Mouse (Mus musculus) liver, embryonic 12.5 days (tissue): ENCODE data around the gene Col9a3. TPM values are rescaled to one million over a fixed set of nuclear protein-coding genes. Genes with fewer than 3 reads are reported as not detected.

Experiments used
- ATAC-seq: fragments of 200-750 bp; cut with Nextera tagmentation; 2 replicates; pipeline ENCODE4 v1.8.0; 2017; ENCODE audit warnings: moderate number of reproducible peaks, mild to moderate bottlenecking, moderate library complexity
- H3K27ac ChIP-seq: fragments of 300-500 bp; sonication (generic); 2 replicates; pipeline ENCODE4 v1.5.1; 2016; ENCODE audit warnings: mild to moderate bottlenecking
- H3K27me3 ChIP-seq: fragments of 300-500 bp; sonication (generic); replicated peaks from 2 replicates; pipeline ENCODE4 v1.6.1; 2016; ENCODE audit warnings: mild to moderate bottlenecking, moderate library complexity
- H3K36me3 ChIP-seq: fragments of 300-500 bp; sonication (generic); 2 replicates; pipeline ENCODE4 v1.6.1; 2016; ENCODE audit warnings: mild to moderate bottlenecking, moderate library complexity
- H3K4me1 ChIP-seq: fragments of 300-500 bp; sonication (generic); 2 replicates; pipeline ENCODE4 v1.6.1; 2016
- H3K4me2 ChIP-seq: fragments of 300-500 bp; sonication (generic); 2 replicates; pipeline ENCODE4 v1.6.1; 2016; ENCODE audit warnings: mild to moderate bottlenecking, moderate library complexity
- H3K4me3 ChIP-seq: fragments of 300-500 bp; sonication (generic); 2 replicates; pipeline ENCODE4 v1.5.1; 2016; ENCODE audit warnings: mild to moderate bottlenecking, moderate library complexity
- H3K9ac ChIP-seq: fragments of 300-500 bp; sonication (generic); 2 replicates; pipeline ENCODE4 v1.6.1; 2016; ENCODE audit warnings: mild to moderate bottlenecking, moderate library complexity
- H3K9me3 ChIP-seq: fragments of 300-500 bp; sonication (generic); replicated peaks from 2 replicates; pipeline ENCODE4 v1.6.1; 2016; ENCODE audit warnings: mild to moderate bottlenecking, moderate library complexity
- WGBS: fragments of 180-500 bp; shearing (Covaris S2); methylation state at CpG from one replicate; pipeline ENCODE4 v1.1.7; 2016; ENCODE audit not compliant: insufficient replicate concordance; 5-methylcytosine and 5-hydroxymethylcytosine counted together
- polyA plus RNA-seq: library from polyadenylated mRNA; unstranded; fragments of >200 nt; fragmentation: Nextera tagmentation; extraction: Ambion mirVana; gene quantifications from 2 replicates; pipeline ENCODE4 v1.2.1, GENCODE M21; 2016

Col9a3 gene
- polyA plus RNA-seq, 1 experiment from 2014 or later, result 2.9 TPM

DNA sequence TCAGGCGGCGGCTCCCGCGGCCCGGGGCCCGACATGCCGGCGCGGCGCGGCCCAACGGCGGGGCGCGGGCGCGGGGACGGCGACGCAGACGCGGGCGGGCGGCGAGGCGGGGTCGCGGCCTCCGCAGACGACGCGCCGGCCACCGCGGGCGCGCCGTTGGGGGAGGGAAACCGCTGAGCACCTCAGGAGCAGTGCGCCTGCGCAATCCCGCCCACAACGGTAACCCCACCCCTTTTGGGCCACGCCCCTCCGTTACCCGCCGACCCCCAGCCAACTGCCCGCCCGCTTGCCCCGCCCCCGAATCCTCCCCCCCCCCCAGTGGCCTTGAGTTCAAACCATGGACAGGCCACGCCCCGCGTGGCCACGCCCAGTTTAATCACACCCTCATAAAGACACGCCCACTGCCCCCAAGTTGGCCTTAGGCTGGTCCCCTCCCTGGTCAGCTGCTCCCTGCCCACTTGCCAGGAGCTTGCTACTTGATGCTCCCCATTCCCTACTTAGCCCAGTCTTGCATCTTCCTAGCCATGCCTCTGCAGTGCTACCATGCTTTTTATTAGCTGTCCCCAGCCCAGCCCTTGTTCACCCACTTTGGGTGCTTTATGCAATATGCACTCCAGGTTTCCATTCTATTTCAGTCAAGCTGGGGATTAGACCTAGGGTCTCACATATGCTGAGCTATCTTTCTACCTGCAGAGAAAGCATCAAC is 45.1 kb downstream of the Col9a3 start, which contains the start of gene Tcfl5:
Gene Tcfl5, minus strand, starts transcription at position 154 of the 706 bp plus-strand sequence.
- ATAC-seq, result no peak
- H3K27ac ChIP-seq, result no peak within 1 kb of the TSS
- peak within 1 kb of the TSS; percentile 51 for H3K4me2 ChIP-seq
- H3K27me3 ChIP-seq, result peaks cover 67% of the 10 kb centered on the region
- H3K9ac ChIP-seq, result no peak within 1 kb of the TSS
- 9% methylated on average over 40 of the region's 56 CpGs for WGBS
- no peaks in the 10 kb centered on the region for H3K36me3 ChIP-seq
- H3K9me3 ChIP-seq, result peaks cover 9% of the 10 kb centered on the region
- H3K4me1 ChIP-seq, result no peaks in the 10 kb centered on the region
- H3K4me3 ChIP-seq, result peak within 1 kb of the TSS; percentile 35

DNA sequence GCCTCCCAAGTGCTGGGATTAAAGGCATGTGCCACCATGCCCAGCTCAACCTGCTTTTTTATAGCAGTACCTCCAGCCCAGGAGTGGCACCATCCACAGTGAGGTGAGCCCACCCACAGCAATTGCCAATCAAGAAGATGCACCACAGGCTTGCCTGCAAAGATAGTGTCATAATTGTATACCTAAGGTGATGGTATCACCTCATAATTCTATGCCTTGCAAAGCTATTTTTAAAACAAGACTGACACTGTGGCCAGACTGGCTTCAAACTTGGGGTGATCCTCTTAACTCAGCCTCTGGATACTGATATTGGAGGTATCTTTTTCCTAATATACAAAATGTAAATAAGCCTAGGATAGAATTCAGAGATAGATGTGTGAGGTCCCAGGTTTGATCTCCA is 46.0 kb downstream of the Col9a3 start:
- Histone ChIP-seq H3K9me3 (peaks cover 9% of the 10 kb centered on the region), H3K4me2 (no peak overlapping the region), H3K27me3 (peaks cover 64% of the 10 kb centered on the region), H3K4me3 (no peak overlapping the region), H3K9ac (no peak overlapping the region), H3K27ac (no peak overlapping the region), H3K36me3 (no peaks in the 10 kb centered on the region), H3K4me1 (no peaks in the 10 kb centered on the region)
- ATAC-seq, result no peak

DNA sequence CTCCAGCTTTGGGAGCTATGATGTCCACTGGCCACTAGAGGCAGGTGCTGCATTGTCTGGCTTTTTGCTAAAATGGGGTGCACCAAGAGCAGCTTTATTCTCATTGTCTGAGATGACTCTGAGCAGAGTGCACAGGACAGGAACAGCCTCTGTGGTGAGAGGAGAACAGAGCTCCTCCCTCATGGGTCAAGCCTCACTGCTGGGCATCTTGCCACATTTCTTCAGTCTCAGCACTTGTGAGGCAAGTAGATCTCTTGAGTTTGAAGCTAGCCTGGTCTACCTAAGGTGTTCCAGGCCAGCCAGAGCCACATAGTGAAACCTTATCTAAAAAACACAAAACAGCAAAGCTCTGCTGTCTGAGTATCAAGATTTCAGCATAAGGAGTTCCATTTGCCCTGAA is 49.3 kb downstream of the Col9a3 start:
- H3K9ac ChIP-seq, result no peak overlapping the region
- H3K4me2 ChIP-seq, result no peak overlapping the region
- ATAC-seq, result no peak
- H3K27ac ChIP-seq, result no peak overlapping the region
- H3K4me3 ChIP-seq, result no peak overlapping the region
- H3K27me3 ChIP-seq, result peaks cover 35% of the 10 kb centered on the region
- H3K4me1 ChIP-seq, result no peaks in the 10 kb centered on the region
- peaks cover 9% of the 10 kb centered on the region for H3K9me3 ChIP-seq
- H3K36me3 ChIP-seq, result no peaks in the 10 kb centered on the region

DNA sequence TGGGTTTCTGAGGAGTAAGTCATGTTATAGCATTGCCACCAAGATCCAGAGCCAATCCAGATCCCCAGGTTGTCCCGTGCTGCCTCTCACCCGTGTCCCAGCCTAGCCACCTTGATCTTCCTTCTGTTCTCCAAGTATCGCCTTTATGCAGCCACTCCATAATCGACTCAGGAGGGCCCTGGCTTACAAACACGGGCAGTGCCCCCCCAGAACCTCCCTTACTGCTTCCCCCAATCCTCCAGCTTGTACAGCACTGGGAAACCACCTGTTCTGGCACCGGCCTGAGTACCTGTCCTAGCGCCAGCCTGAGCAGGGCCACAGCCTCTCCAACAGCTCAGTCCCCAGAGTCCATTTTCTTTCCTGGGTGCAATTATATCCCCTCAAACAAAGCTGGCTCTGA is 57.1 kb downstream of the Col9a3 start:
- ATAC-seq, result no peak
- no peak overlapping the region for H3K9ac ChIP-seq
- no peaks in the 10 kb centered on the region for H3K27me3 ChIP-seq
- H3K9me3 ChIP-seq, result no peaks in the 10 kb centered on the region
- 0 out of 2 replicates have a peak, but pooled peaks cover 6% of the 10 kb centered on the region for H3K4me1 ChIP-seq
- no peaks in the 10 kb centered on the region for H3K36me3 ChIP-seq
- H3K27ac ChIP-seq, result no peak overlapping the region
- H3K4me3 ChIP-seq, result no peak overlapping the region
- WGBS, result 72% methylated on average over 7 of the region's 7 CpGs
- H3K4me2 ChIP-seq, result no peak overlapping the region

DNA sequence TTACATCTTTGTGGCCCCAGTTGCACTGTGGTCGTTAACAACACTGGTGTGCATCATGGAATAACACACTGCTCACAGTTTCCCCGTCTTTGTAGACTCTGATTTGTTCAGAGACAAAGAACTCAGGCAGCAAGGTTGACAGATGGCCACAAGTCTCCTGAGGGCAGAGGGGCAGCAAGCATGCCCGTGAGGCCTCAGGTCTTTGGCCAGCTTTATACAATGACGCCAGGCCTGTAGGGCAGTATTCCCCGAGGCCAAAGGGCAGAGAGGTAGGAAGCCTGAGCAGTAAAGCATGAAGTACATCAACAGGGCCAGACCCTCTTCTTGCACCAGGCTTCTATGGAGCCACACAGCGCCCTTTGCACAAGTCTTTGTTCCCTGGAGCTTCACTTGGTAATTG is 57.6 kb downstream of the Col9a3 start:
- WGBS, result 55% methylated on average over 6 of the region's 6 CpGs
- Histone ChIP-seq H3K36me3 (no peaks in the 10 kb centered on the region), H3K27ac (no peak overlapping the region)

DNA sequence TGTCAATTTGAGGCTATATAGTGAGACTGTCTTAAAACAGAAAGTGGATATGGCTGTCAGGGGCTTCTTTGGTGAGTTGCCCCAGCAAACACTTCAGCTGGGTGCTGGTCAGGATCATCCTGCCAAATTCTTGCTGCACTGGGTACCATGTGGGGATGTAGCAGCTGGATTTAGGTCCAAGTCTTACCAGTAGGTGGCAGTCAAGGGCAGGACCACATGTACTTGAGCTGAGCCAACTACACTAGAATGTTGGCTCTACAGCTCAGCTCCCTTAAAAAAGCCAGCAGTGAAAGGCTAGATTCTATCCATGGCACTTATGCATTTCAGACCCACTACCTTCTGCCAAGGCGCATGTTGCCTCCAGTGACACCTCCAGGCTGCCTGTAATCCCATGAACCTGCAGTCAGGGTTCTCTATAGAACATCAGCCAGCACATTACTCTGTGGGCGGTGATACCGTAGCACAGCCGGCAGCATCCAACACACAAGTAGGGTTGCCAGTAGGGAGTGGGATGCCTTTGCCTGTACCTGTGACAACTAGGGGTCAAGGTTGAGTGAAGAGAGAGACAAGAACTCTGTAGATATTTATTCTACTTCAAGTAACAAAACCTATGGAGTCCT is 59.9 kb downstream of the Col9a3 start:
- Histone ChIP-seq H3K4me2 (no peak overlapping the region), H3K27me3 (no peaks in the 10 kb centered on the region), H3K4me3 (no peak overlapping the region), H3K9me3 (no peaks in the 10 kb centered on the region), H3K27ac (no peak overlapping the region), H3K36me3 (peaks cover 23% of the 10 kb centered on the region), H3K4me1 (0 out of 2 replicates have a peak, but pooled peaks cover 9% of the 10 kb centered on the region), H3K9ac (no peak overlapping the region)
- whole genome bisulfite sequencing, result 72% methylated on average over 4 of the region's 4 CpGs
- ATAC-seq, result peak; percentile 57

More for the DNA sequence above, 57.6 kb downstream of the Col9a3 start:
- ATAC-seq, result no peak
- H3K4me1 ChIP-seq, result 0 out of 2 replicates have a peak, but pooled peaks cover 9% of the 10 kb centered on the region
- H3K9me3 ChIP-seq, result no peaks in the 10 kb centered on the region
- no peak overlapping the region for H3K9ac ChIP-seq
- H3K27me3 ChIP-seq, result no peaks in the 10 kb centered on the region
- no peak overlapping the region for H3K4me3 ChIP-seq
- no peak overlapping the region for H3K4me2 ChIP-seq

DNA sequence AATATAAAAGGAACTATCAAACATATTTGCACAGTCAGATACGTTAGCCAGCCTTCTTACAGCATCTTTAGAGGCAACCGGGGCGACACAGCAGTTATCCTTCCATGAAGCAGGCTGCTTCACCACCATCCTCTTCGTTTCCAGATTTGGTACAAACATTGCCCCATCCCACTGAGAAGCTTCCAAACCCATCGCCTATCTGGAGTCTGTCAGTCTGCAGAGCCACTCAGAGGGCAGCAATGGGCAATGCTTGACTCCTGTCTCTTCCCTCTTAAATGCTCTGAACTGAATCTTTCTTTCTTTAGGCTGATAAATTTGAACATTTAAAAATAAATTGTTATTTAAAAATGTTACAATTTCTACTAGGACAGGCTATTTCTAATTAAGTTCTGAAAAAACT is 60.8 kb downstream of the Col9a3 start:
- no peak for ATAC-seq
- H3K36me3 ChIP-seq, result peaks cover 24% of the 10 kb centered on the region
- 83% methylated on average over 5 of the region's 5 CpGs for WGBS
- H3K27me3 ChIP-seq, result no peaks in the 10 kb centered on the region
- no peak overlapping the region for H3K27ac ChIP-seq
- no peak overlapping the region for H3K4me2 ChIP-seq
- H3K4me3 ChIP-seq, result no peak overlapping the region
- H3K9ac ChIP-seq, result no peak overlapping the region
- H3K9me3 ChIP-seq, result no peaks in the 10 kb centered on the region
- H3K4me1 ChIP-seq, result 0 out of 2 replicates have a peak, but pooled peaks cover 9% of the 10 kb centered on the region

DNA sequence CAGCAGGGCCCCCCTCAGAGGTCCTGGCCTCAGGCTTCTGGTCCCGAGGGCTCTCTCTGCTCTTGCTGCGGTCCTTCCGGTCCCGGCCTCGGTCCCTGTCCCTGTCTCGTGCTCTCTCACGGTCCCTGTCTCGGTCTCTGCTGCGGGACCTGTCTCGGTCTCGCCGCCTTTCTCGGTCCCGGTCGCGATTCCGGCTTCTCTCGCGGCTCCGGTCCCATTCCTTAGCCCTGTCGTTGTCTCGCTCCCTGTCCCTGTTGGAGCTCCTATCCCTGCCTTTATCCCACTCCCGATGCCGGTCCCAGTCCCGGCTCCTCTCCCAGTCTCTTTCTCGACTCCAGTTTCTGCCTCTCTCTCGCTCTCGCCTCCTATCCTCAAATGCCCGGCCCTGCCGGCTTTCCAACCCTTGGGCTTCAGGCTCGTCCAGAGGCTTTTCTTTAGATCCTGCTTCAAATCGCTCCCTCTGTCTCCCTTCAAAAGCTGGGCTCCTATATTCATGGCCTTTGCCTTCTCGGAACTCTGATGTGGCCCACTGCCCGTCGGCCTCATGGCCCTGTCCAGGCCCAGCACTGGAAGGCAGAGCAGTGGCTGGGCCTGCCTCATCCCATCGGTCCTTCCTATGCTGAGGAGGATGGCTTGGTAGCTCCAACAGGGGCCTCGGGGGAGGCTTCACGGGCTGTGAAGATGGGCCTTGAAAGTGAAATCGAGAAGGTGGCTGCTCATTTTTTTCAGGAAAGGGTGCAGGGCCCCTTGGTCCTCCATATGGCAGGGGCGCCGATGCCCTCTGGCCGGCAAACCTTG is 62.0 kb downstream of the Col9a3 start:
- Histone ChIP-seq H3K4me1 (0 out of 2 replicates have a peak, but pooled peaks cover 9% of the 10 kb centered on the region), H3K4me3 (no peak overlapping the region), H3K36me3 (peaks cover 29% of the 10 kb centered on the region), H3K27me3 (no peaks in the 10 kb centered on the region), H3K27ac (no peak overlapping the region), H3K9ac (no peak overlapping the region), H3K9me3 (no peaks in the 10 kb centered on the region), H3K4me2 (peak overlapping the region; percentile 27; the same call in 1 of the 2 replicates)
- ATAC-seq, result no peak
- WGBS, result 51% methylated on average over 42 of the region's 42 CpGs

DNA sequence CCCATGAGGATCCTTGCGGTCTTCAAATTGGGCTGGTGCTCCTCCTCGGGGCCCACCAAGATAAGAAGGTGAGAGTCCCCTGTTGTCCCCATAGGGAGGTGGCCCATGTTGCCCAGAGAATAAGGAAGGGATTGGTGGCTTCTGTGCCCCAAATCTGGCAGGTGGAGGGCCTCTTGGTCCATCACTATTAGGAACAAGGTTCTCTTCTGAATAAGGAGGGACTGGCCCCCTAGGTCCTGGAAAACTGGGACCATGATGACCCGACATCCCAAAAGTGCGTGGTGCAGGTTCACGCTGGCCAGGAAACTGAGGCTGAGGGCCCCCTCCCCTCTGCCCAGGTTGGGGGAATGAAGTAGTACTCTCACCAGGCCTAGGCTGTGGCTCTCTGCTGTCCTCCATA is 62.9 kb downstream of the Col9a3 start:
- H3K9ac ChIP-seq, result no peak overlapping the region
- WGBS, result 90% methylated on average over 5 of the region's 5 CpGs
- no peak overlapping the region for H3K4me3 ChIP-seq
- no peaks in the 10 kb centered on the region for H3K27me3 ChIP-seq
- no peak for ATAC-seq
- 0 out of 2 replicates have a peak, but pooled peaks cover 9% of the 10 kb centered on the region for H3K4me1 ChIP-seq
- H3K36me3 ChIP-seq, result peaks cover 38% of the 10 kb centered on the region
- H3K9me3 ChIP-seq, result no peaks in the 10 kb centered on the region
- H3K27ac ChIP-seq, result no peak overlapping the region
- H3K4me2 ChIP-seq, result no peak overlapping the region

DNA sequence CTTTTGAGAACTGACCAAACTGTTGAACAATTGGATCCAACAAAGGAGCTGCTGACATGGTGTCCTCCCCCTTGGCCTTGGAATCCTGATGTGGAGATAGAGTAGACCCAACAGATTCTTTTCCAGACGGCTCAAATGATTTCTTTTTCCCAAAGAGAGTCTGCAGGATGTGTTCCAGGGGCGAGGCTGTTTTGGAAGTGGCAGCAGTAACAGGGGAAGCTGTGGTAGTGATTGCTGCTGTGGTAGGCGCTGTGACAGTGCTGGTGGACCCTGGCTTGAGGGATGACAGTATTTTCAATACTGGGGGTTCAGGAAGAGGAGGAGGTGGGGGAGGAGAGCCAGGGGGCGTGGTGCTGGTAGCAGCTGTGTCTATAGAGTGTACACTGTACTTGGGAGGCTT is 64.4 kb downstream of the Col9a3 start:
- 0 out of 2 replicates have a peak, but pooled peaks cover 9% of the 10 kb centered on the region for H3K4me1 ChIP-seq
- H3K4me2 ChIP-seq, result no peak overlapping the region
- H3K9me3 ChIP-seq, result no peaks in the 10 kb centered on the region
- no peak overlapping the region for H3K4me3 ChIP-seq
- H3K27ac ChIP-seq, result no peak overlapping the region
- H3K9ac ChIP-seq, result no peak overlapping the region
- no peak for ATAC-seq
- peaks cover 53% of the 10 kb centered on the region for H3K36me3 ChIP-seq
- no peaks in the 10 kb centered on the region for H3K27me3 ChIP-seq
- WGBS, result 81% methylated on average over 4 of the region's 4 CpGs
